Mouse (Mus musculus) hindbrain, embryonic 11.5 days (tissue): Measurements from ENCODE around the gene Cmtm6. TPM values are rescaled to one million over a fixed set of nuclear protein-coding genes. Genes with fewer than 3 reads are reported as not detected.
A peak's percentile ranks its signal among the peaks of the same experiment; 100 is the strongest.

Experiments used
- ATAC-seq: fragments of 200-750 bp; cut with Nextera tagmentation; 2 replicates; pipeline ENCODE4 v1.8.0; 2017; ENCODE audit warnings: mild to moderate bottlenecking, moderate TSS enrichment, moderate library complexity; ENCODE audit not compliant: low FRiP score
- DNase-seq: peaks from one replicate; pipeline ENCODE4 v3.0.0-alpha.2; 2015; ENCODE audit warnings: low spot score
- H3K27ac ChIP-seq: fragments of 300-500 bp; sonication (generic); 2 replicates; pipeline ENCODE4 v1.5.1; 2014; ENCODE audit warnings: mild to moderate bottlenecking, low read depth, low read length
- H3K27me3 ChIP-seq: fragments of 300-500 bp; sonication (generic); 2 replicates; pipeline ENCODE4 v1.6.1; 2014; ENCODE audit warnings: mild to moderate bottlenecking, low read length, moderate library complexity, mixed read lengths; ENCODE audit not compliant: control insufficient read depth, insufficient read depth
- H3K36me3 ChIP-seq: fragments of 300-500 bp; sonication (generic); 2 replicates; pipeline ENCODE4 v1.6.1; 2014; ENCODE audit warnings: mild to moderate bottlenecking, low read length, moderate library complexity, mixed read lengths; ENCODE audit not compliant: control insufficient read depth, insufficient read depth
- H3K4me1 ChIP-seq: fragments of 300-500 bp; sonication (generic); replicated peaks from 2 replicates; pipeline ENCODE4 v1.6.1; 2014; ENCODE audit warnings: low read length, mixed read lengths; ENCODE audit not compliant: control insufficient read depth, insufficient read depth
- H3K4me2 ChIP-seq: fragments of 300-500 bp; sonication (generic); replicated peaks from 2 replicates; pipeline ENCODE4 v1.6.1; 2014; ENCODE audit warnings: mild to moderate bottlenecking, low read depth, low read length
- H3K4me3 ChIP-seq: fragments of 300-500 bp; sonication (generic); 2 replicates; pipeline ENCODE4 v1.5.1; 2014; ENCODE audit warnings: low read depth, low read length
- H3K9ac ChIP-seq: fragments of 300-500 bp; sonication (generic); 2 replicates; pipeline ENCODE4 v1.6.1; 2014; ENCODE audit warnings: low read depth, low read length
- H3K9me3 ChIP-seq: fragments of 300-500 bp; sonication (generic); 2 replicates; pipeline ENCODE4 v1.6.1; 2016; ENCODE audit warnings: low read length; ENCODE audit not compliant: control insufficient read depth
- WGBS: fragments of 180-500 bp; shearing (Covaris S2); extraction: QIAGEN DNeasy Blood & Tissue Kit; methylation state at CpG from one replicate; pipeline ENCODE4 v1.1.7; 2014; 5-methylcytosine and 5-hydroxymethylcytosine counted together
- polyA plus RNA-seq: library from polyadenylated mRNA; unstranded; fragments of >200 nt; fragmentation: Nextera tagmentation; extraction: Ambion mirVana; gene quantifications from 2 replicates; pipeline ENCODE4 v1.2.1, GENCODE M21; 2014

The Cmtm6 gene
- polyA plus RNA-seq, 1 experiment from 2014 or later = 22.7 TPM

DNA sequence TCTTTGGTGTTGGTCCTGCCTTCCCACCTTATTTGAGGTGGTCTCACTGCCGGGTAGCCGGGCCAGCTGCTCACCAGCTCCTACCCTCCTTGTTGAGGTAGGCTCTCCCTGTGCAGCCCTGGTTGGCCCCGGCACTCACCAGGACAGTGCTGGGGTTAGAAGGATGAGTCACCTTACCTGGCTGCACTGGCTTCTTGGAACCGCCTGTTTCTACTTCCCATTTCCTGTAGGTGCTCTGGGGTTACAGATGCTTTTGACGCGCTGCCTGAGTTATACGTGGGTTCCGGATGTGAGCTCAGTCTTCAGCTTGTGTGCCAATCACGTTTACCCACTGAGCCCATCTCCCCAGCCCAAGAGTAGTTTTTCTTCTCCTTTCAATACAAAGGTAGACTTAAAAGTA lies 9.4 kb downstream of the Cmtm6 start:
- Histone ChIP-seq H3K9ac (no peak overlapping the region), H3K27me3 (no peaks in the 10 kb centered on the region), H3K4me3 (no peak overlapping the region), H3K4me2 (no peak overlapping the region), H3K9me3 (no peaks in the 10 kb centered on the region), H3K27ac (no peak overlapping the region), H3K36me3 (no peaks in the 10 kb centered on the region), H3K4me1 (no peaks in the 10 kb centered on the region)
- 90% methylated on average over 9 of the region's 9 CpGs for WGBS
- ATAC-seq (no peak), DNase-seq (no peak)

- Histone ChIP-seq H3K4me3 (no peak overlapping the region), H3K27ac (no peak overlapping the region), H3K36me3 (no peaks in the 10 kb centered on the region), H3K9ac (no peak overlapping the region), H3K4me1 (no peaks in the 10 kb centered on the region), H3K4me2 (no peak overlapping the region), H3K9me3 (no peaks in the 10 kb centered on the region), H3K27me3 (no peaks in the 10 kb centered on the region)
- ATAC-seq (no peak), DNase-seq (no peak)
- 89% methylated on average over 2 of the region's 2 CpGs for WGBS
Measured at GRCm38 (mm10) chr9:114742731-114743130, 11.8 kb downstream of the Cmtm6 start.

- H3K4me3 ChIP-seq = no peak overlapping the region
- H3K36me3 ChIP-seq = no peaks in the 10 kb centered on the region
- no peak overlapping the region for H3K4me2 ChIP-seq
- no peaks in the 10 kb centered on the region for H3K27me3 ChIP-seq
- H3K9me3 ChIP-seq = no peaks in the 10 kb centered on the region
- ATAC-seq (no peak), DNase-seq (no peak)
- no peaks in the 10 kb centered on the region for H3K4me1 ChIP-seq
- WGBS = 96% methylated on average over 4 of the region's 4 CpGs
- no peak overlapping the region for H3K27ac ChIP-seq
- H3K9ac ChIP-seq = no peak overlapping the region
Measured at GRCm38 (mm10) chr9:114745163-114745562, 14.2 kb downstream of the Cmtm6 start.

GRCm38 (mm10) chr9:114745654-114746053 lies 14.7 kb downstream of the Cmtm6 start:
- Histone ChIP-seq H3K36me3 (no peaks in the 10 kb centered on the region), H3K4me3 (no peak overlapping the region), H3K27ac (no peak overlapping the region), H3K27me3 (no peaks in the 10 kb centered on the region), H3K9me3 (no peaks in the 10 kb centered on the region), H3K4me2 (no peak overlapping the region), H3K4me1 (no peaks in the 10 kb centered on the region), H3K9ac (no peak overlapping the region)
- DNase-seq (no peak), ATAC-seq (no peak)
- 81% methylated on average over 4 of the region's 4 CpGs for WGBS

GRCm38 (mm10) chr9:114747012-114747411 lies 16.1 kb downstream of the Cmtm6 start:
- Histone ChIP-seq H3K4me3 (no peak overlapping the region), H3K9me3 (no peaks in the 10 kb centered on the region), H3K27me3 (no peaks in the 10 kb centered on the region), H3K36me3 (no peaks in the 10 kb centered on the region), H3K9ac (no peak overlapping the region), H3K27ac (no peak overlapping the region), H3K4me2 (no peak overlapping the region), H3K4me1 (no peaks in the 10 kb centered on the region)
- WGBS = 86% methylated on average over 10 of the region's 10 CpGs
- DNase-seq (no peak), ATAC-seq (no peak)

DNA sequence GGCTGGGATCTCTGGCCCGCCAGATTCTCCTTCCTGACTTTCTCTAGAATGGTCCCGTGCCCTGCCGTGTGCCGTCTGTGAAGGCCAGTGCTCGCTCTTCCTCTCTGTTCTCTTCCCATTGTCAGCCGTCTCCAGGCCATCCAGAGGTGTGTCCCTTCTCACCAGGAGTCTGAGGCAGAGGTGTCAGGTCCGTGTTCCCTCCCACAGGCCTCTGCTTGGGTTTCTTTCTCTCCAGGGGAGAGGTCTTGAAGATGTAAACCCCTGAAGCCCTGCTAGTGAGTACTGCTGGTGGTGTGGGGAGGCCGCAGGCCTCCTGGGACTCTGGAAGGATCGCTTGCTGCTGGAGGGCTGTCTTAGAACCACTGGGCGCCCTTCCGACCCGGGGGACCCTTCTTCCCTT lies 16.6 kb downstream of the Cmtm6 start:
- ATAC-seq = no peak
- H3K4me3 ChIP-seq = no peak overlapping the region
- H3K4me2 ChIP-seq = no peak overlapping the region
- H3K9ac ChIP-seq = no peak overlapping the region
- no peak for DNase-seq
- H3K27me3 ChIP-seq = no peaks in the 10 kb centered on the region
- H3K9me3 ChIP-seq = no peaks in the 10 kb centered on the region
- H3K4me1 ChIP-seq = no peaks in the 10 kb centered on the region
- H3K36me3 ChIP-seq = no peaks in the 10 kb centered on the region
- H3K27ac ChIP-seq = no peak overlapping the region
- 86% methylated on average over 11 of the region's 12 CpGs for WGBS

DNA sequence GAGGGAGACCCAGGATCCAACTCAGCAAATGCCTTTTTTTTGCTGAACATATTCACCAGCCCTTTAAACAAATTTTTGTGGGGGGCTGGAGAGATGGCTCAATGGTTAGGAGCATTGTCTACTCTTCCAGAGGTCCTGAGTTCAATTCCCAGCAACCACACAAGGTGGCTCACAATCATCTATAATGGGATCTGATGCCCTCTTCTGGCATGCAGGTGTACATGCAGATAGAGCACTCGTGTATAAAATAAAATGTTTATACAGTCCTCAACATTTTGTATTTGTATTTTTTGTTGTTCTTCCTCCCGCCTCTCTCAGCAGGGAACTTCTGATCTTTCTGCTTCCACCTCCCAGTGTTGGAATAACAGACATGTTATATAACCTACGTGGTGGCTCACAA lies 20.7 kb downstream of the Cmtm6 start:
- H3K9me3 ChIP-seq = no peaks in the 10 kb centered on the region
- 80% methylated on average over 3 of the region's 3 CpGs for WGBS
- no peak overlapping the region for H3K27ac ChIP-seq
- no peaks in the 10 kb centered on the region for H3K36me3 ChIP-seq
- no peaks in the 10 kb centered on the region for H3K27me3 ChIP-seq
- H3K4me1 ChIP-seq = no peaks in the 10 kb centered on the region
- ATAC-seq (no peak), DNase-seq (no peak)
- no peak overlapping the region for H3K4me2 ChIP-seq
- H3K4me3 ChIP-seq = no peak overlapping the region
- H3K9ac ChIP-seq = no peak overlapping the region

- WGBS = 79% methylated on average over 9 of the region's 9 CpGs
- H3K4me3 ChIP-seq = no peak overlapping the region
- no peak overlapping the region for H3K27ac ChIP-seq
- DNase-seq (no peak), ATAC-seq (peak; percentile 29; the same call in 1 of the 2 replicates)
- no peaks in the 10 kb centered on the region for H3K4me1 ChIP-seq
- no peak overlapping the region; the same call in 1 of the 2 replicates for H3K4me2 ChIP-seq
- no peaks in the 10 kb centered on the region for H3K36me3 ChIP-seq
- H3K9me3 ChIP-seq = no peaks in the 10 kb centered on the region
- no peak overlapping the region for H3K9ac ChIP-seq
- H3K27me3 ChIP-seq = no peaks in the 10 kb centered on the region
Measured at GRCm38 (mm10) chr9:114752311-114752710, 21.4 kb downstream of the Cmtm6 start.

DNA sequence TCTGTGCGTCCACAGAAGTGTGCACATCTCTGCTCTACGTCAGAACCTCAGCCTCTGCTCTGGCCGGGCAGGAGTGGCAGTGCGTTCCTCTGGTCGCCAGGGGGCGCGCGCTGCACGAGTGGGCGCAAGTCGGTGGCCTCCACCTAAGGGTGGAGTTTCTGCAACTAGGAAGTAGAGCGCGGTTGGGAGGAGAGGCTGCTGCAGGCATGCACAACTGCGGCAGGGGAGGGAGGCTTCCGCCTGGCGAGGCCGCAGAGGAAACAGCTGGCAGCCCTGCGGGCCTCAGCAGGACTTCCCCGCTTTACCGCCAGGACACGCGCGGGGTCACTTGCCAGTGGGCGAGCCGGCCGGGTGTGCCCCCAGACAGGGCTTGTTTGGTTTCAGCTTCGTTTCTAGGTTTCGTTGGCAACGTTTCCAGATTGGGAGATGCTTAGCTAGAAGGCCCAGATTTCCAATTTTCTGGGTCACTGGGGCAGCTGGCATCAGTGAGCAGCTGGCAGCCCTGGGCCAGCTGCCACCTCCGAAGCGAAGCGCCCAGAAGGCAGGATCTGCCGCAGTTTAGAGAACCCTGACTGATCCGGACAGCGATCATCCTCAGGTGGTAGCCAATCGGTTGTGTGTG lies 22.1 kb downstream of the Cmtm6 start:
- peak overlapping the region; percentile 60 for H3K9ac ChIP-seq
- H3K36me3 ChIP-seq = no peaks in the 10 kb centered on the region
- H3K4me1 ChIP-seq = no peaks in the 10 kb centered on the region
- DNase-seq (peak; percentile 92), ATAC-seq (peak; percentile 93)
- H3K9me3 ChIP-seq = no peaks in the 10 kb centered on the region
- H3K4me2 ChIP-seq = peak overlapping the region; percentile 73
- H3K4me3 ChIP-seq = peak overlapping the region; percentile 34
- 6% methylated on average over 36 of the region's 36 CpGs for WGBS
- peak overlapping the region; percentile 56 for H3K27ac ChIP-seq
- H3K27me3 ChIP-seq = no peaks in the 10 kb centered on the region
